Mouse (Mus musculus) 3134 (cell line): ENCODE results near the gene Mast1.
A peak's percentile ranks its signal among the peaks of the same experiment; 100 is the strongest.
"Not testable (repeated sequence)": the region's sequence is repeated elsewhere in the genome, so short reads cannot be mapped to it uniquely, and the experiment has no call there.

ENCODE experiments used
- DNase-seq: peaks from one replicate; pipeline ENCODE4 v3.0.0-alpha.2; 2011; ENCODE audit warnings: low spot score; ENCODE audit not compliant: insufficient read length; ENCODE audit errors: extremely low read depth

The Mast1 gene

DNA sequence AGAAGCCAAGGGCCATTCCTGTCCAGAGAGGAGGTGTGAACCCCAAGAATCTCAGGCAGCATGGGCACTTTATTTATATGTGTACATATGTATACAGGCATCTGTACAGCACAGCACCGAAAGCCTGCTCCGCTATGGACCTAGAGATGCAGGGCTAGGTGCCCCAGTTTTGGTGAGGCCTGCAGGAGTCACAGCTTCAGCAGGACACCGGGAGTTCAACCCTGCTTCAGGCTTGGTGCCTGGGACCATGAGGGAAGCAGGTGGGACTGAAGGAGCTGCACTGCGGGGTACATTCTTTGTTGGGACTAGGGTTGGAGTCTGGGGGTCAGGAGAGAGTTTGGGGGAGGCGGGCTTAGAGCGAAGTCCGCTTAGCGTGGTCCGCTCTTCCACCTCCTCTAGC is 25.3 kb downstream of the Mast1 start:
- no peak for DNase-seq

DNA sequence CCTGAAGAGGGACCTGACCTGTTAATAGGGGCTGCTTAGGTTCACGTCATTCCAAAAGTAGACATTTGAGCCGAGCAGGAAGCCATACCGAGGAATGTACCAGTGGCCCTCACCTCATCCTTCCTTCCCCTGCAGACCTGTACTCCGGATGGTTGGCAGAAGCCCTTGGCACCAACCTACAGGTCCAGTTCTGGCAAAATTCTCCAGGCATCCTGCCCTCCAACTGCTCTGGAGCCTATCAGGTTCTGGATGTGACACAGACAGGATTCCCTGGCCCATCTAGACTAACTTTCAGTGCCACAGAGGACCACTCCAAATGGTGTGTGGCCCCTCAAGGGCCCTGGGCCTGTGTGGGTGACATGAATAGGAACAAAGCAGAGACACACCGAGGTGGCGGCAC is 26.6 kb downstream of the Mast1 start:
- no peak for DNase-seq

DNA sequence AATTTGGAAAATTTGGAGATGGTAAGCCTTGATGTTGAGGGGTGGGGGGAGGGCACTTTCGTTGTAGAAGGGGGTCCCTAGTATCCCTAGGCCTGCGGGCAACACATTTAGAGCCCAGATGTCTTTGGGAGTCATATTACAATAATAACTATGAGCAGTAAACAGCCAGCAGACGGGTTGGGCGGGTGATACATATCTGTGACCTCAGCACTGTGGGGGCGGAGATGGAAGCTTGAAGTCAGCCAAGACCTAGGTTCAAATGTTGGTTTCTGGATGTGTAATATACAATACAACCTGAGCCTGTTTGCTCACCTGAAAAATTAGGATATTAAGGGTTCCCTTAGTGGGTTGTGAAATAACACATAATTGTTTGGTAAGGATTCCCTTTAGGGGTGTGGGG is 27.2 kb downstream of the Mast1 start:
- DNase-seq = no peak

DNA sequence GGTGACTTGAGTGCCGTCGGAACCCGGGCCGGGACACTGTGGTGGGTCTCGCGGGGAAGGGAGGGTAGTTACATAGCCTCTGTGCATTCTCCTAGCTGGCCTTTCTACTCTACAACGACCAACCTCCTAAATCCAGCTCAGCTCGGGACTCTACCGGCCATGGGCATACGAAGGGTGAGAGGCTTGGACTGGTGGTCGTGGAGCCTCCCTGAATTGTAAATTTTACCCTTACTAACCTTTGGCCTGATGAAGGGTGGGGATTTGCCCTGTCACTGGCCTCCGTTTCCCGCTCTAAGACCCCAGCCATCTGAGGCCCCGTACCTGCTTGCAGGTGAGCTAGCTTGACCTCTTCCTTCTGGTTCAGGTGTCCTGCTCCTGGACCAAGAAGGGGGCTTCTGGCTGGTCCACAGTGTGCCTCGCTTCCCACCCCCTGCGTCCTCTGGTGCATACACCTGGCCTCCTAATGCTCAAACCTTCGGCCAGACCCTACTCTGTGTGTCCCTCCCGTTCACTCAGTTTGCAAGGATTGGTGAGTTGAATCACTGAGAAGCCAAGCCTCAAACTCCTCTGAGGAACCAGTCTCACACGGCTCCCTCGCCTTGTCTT is 27.9 kb downstream of the Mast1 start:
- DNase-seq = no peak

GRCm38 (mm10) chr8:84908421-84909161 is 28.6 kb downstream of the Mast1 start, which contains the start of gene Dnase2a:
Dnase2a (plus strand) TSS chr8:84908560.
- peak; percentile 94 for DNase-seq

- DNase-seq = not testable (repeated sequence)
Observed at GRCm38 (mm10) chr8:84907979-84908378, 29.2 kb downstream of the Mast1 start.

DNA sequence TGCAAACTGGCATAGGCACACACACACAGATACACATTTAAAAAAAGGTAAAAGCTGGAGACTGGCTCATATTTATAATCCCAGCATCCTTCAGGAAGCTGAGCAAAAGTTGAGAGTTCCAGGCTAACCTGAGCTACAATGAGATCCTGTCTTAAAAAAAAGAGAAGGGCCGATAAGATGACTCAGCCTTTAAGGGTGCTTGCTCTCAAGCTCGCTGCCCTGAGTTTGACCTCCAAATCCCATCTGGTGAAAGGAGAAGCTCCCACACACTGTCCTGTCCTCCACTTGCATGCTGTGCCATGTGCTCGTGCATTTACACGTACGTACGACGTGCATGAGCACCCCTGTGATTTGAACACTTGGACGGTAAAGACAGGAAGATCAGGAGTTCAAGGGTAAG is 29.7 kb downstream of the Mast1 start:
- no peak for DNase-seq

DNA sequence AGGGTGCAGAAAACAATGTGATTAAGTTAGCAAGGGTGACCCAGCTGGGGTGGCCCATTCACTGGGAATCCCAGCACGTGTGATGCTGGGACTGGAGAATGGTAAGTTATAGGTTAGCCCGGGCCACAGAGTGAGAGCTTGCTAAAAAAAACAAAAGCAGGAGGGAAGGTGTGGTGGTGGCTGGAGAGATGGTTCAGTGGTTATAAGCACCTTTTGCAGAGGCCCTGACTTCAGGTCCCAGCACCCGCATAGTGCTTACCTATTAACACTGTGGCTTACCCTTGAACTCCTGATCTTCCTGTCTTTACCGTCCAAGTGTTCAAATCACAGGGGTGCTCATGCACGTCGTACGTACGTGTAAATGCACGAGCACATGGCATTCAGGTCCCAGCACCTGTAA is 30.1 kb downstream of the Mast1 start:
- DNase-seq = no peak

DNA sequence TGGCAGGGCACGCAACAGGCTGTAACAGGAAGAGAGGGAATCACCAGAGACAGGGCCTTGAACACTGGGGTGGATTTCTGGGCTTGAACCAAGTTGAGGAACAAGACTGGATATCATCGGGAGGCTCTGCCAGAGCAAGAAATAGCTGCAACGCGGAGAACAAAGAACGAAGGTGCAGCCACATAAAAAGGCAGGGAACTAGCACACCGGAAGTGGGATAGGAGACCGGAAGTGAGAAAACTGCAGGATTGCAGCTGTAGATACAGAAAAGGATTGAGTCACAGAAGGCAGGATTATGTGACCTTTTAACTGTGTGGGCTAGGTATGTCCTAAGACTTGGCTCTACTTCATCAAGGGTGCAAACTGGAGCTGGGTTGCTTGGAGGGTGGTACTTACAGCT is 32.8 kb downstream of the Mast1 start:
- DNase-seq = no peak

DNA sequence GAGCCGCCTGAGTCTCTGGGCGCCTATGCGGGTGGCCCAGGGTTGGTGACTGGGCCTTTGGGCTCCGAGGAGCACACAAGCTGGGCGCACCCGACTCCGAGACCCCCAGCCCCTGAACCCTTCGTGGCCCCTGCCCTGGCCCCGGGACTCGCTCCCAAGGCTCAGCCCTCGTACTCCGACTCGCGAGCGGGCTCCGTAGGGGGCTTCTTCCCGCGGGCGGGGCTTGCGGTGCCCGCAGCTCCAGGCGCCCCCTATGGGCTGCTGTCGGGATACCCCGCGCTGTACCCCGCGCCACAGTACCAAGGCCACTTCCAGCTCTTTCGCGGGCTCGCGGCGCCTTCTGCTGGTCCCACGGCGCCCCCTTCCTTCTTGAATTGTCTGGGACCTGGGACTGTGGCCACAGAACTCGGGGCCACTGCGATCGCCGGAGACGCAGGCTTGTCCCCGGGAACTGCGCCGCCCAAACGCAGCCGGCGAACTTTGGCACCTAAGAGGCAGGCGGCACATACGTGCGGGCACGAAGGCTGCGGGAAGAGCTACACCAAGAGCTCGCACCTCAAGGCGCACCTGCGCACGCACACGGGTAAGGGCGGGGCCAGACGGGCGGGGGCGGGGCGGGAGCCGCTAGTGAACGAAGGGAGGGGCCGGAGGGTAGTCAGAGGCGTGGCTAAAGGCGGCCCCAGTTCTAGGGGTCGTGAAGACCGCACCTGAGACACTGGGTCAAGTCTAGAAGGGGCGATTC is 34.1 kb downstream of the Mast1 start:
- peak; percentile 86 for DNase-seq

- no peak for DNase-seq
Observed at GRCm38 (mm10) chr8:84902367-84902919, 34.7 kb downstream of the Mast1 start.

DNA sequence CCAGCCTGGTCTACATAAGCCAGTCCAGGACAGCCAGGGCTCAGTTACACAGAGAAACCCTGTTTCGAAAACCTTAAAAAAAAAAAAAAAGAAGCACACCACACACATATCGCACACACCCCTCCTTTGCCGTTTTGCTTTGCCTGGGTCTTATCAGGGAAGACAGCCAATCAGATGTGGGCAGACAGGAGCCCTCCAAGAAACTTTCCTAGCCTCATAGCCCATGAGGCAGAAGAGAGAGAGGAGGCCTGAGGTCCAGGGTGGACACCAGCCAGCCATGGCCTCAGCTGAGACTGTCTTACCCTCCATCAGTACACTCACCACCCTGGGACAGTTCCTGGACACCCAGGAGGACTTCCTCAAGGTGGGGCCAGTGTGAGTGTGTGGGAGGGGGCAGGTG is 35.4 kb downstream of the Mast1 start, which contains the start of gene Klf1:
Gene Klf1, plus strand, starts transcription at position 177 of the 400 bp plus-strand sequence.
- no peak for DNase-seq

GRCm38 (mm10) chr8:84901071-84901470 is 36.1 kb downstream of the Mast1 start:
- DNase-seq = no peak

- DNase-seq = no peak
Observed at GRCm38 (mm10) chr8:84895963-84896362, 41.2 kb downstream of the Mast1 start.

GRCm38 (mm10) chr8:84893709-84894134 is 43.4 kb downstream of the Mast1 start, which contains the start of gene Gcdh:
Gcdh (minus strand) TSS chr8:84893921.
- peak; percentile 80 for DNase-seq

- DNase-seq = no peak
Observed at GRCm38 (mm10) chr8:84892993-84893708, 44.0 kb downstream of the Mast1 start.

DNA sequence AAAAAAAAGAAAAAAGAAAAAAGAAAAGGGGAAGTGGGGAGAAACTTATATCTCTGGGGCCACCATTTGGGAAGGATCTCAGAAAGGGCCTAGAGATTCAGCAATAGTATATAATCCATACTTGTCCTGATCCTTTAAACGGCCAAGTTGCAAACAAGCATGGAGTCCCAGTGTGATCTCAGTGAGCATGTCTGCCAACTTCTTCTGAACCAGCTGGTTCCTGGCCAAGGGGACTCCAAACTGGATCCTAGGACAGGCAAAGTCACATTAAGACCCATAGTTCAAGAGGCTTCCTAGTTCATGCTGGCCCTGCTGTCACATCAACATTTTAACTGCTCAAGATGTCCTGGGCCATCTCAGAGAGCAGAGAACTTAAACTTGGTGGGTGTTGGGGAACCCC is 48.0 kb downstream of the Mast1 start:
- no peak for DNase-seq

- no peak for DNase-seq
Observed at GRCm38 (mm10) chr8:84888280-84888679, 48.9 kb downstream of the Mast1 start.

- DNase-seq = no peak
Observed at GRCm38 (mm10) chr8:84884728-84885127, 52.4 kb downstream of the Mast1 start.

GRCm38 (mm10) chr8:84878915-84879314 is 58.2 kb downstream of the Mast1 start:
- DNase-seq = no peak
